ENCODE assay signal across 13 mouse cellular contexts in the genomic region with DNA sequence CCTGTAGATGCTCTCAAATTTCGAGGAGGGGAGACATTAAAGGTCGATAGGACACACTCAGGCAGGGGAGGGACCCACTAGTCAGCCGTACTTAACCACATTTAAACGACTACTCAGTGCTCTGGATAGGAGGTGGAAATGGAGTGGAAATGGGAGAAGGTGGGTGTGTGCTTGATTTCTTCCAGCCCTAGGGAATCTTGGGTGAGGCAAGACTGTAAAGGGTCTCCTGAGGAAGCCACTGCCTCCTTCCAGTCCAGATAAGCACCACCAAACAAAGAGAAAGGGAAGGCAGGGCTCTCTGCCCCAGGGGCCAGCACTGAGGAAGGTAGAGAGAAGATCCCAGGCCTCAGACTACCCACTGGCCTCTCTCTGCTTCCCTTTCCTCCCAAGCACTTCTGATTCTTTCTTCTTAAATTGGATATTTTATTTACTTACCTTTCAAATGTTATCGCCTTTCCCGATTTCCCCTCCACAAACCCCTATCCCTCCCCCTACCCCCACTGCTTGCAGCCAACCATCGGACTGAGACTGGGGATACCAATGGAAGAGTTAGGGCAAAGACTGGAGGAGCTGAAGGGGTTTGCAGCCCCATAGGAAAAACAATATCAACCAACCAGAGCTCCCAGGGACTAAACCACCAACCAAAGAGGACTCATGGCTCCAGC.
DNase-seq lines count a peak whose midpoint lies in the region; ATAC-seq and TF ChIP-seq lines count a peak whose summit lies in the region.
"Had no signal": no experiment of that assay in that cellular context is flagged by ENCODE, and none has a peak within 500 bp of the region (broad histone marks: within the 10 kb centered on the region; RNA-seq: fewer than 3 reads in every experiment).

No protein-coding gene starts in this region.

- no peak for DNase-seq in forebrain, embryonic 10.5 days (ENCODE audit: extremely low spot score, low spot score)
- DNase-seq in forebrain, embryonic 14.5 days (ENCODE audit: low spot score): no peak
- no peak for DNase-seq in intestine, embryonic 14.5 days (ENCODE audit: low spot score)
- DNase-seq in embryonic facial prominence, embryonic 10.5 days (ENCODE audit: low spot score): no peak
- no peak for DNase-seq in layer of hippocampus, adult 11-12 months (ENCODE audit: low spot score)
- DNase-seq: adrenal gland, adult 2 months; cerebellum, adult 2 months had no signal

- peak overlapping the region; percentile 67; the same call in 1 of the 2 replicates for H3K27ac ChIP-seq in forebrain, embryonic 10.5 days
- no peak overlapping the region for H3K27ac ChIP-seq in forebrain, embryonic 14.5 days (ENCODE audit: low read depth, low read length)
- H3K27ac ChIP-seq in intestine, embryonic 14.5 days (ENCODE audit: low read depth): peak overlapping the region; percentile 81; the same call in 1 of the 2 replicates
- H3K27ac ChIP-seq in intestine, postnatal 0 days (ENCODE audit: low read depth, low read length): no peak overlapping the region
- peak overlapping the region; percentile 58; the same call in 1 of the 2 replicates for H3K27ac ChIP-seq in embryonic facial prominence, embryonic 10.5 days (replicated peaks)
- H3K27ac ChIP-seq in limb, embryonic 15.5 days: peak overlapping the region; percentile 3; the same call in 1 of the 2 replicates
- H3K27ac ChIP-seq: liver, embryonic 14.5 days had no signal

- no peaks in the 10 kb centered on the region for H3K36me3 ChIP-seq in forebrain, embryonic 10.5 days (replicated peaks)
- no peaks in the 10 kb centered on the region for H3K36me3 ChIP-seq in forebrain, embryonic 14.5 days (ENCODE audit: control insufficient read depth, insufficient read depth, low read length)
- H3K36me3 ChIP-seq in intestine, embryonic 14.5 days (ENCODE audit: control insufficient read depth, insufficient read depth, low read length): no peaks in the 10 kb centered on the region
- no peaks in the 10 kb centered on the region for H3K36me3 ChIP-seq in intestine, postnatal 0 days (ENCODE audit: control insufficient read depth, insufficient read depth)
- no peaks in the 10 kb centered on the region for H3K36me3 ChIP-seq in embryonic facial prominence, embryonic 10.5 days (replicated peaks)
- no peaks in the 10 kb centered on the region for H3K36me3 ChIP-seq in limb, embryonic 15.5 days

- H3K4me1 ChIP-seq in forebrain, embryonic 10.5 days: peaks cover 64% of the 10 kb centered on the region
- peaks cover 27% of the 10 kb centered on the region for H3K4me1 ChIP-seq in forebrain, embryonic 14.5 days (ENCODE audit: control insufficient read depth, insufficient read depth, low read length)
- H3K4me1 ChIP-seq in intestine, embryonic 14.5 days (replicated peaks; ENCODE audit: control insufficient read depth, insufficient read depth, low read length): peaks cover 60% of the 10 kb centered on the region
- H3K4me1 ChIP-seq in intestine, postnatal 0 days (replicated peaks; ENCODE audit: control insufficient read depth, insufficient read depth, low read length): no peaks in the 10 kb centered on the region
- peaks cover 62% of the 10 kb centered on the region for H3K4me1 ChIP-seq in embryonic facial prominence, embryonic 10.5 days
- peaks cover 56% of the 10 kb centered on the region for H3K4me1 ChIP-seq in limb, embryonic 15.5 days

- no peak overlapping the region for H3K4me3 ChIP-seq in forebrain, embryonic 10.5 days
- no peak overlapping the region for H3K4me3 ChIP-seq in forebrain, embryonic 14.5 days (ENCODE audit: low read depth, low read length)
- H3K4me3 ChIP-seq in intestine, embryonic 14.5 days (ENCODE audit: low read depth, low read length): no peak overlapping the region
- no peak overlapping the region for H3K4me3 ChIP-seq in intestine, postnatal 0 days (ENCODE audit: low read depth, low read length)
- no peak overlapping the region for H3K4me3 ChIP-seq in embryonic facial prominence, embryonic 10.5 days
- no peak overlapping the region for H3K4me3 ChIP-seq in limb, embryonic 15.5 days
- H3K4me3 ChIP-seq: myocyte had no signal

- H3K27me3 ChIP-seq in forebrain, embryonic 10.5 days (ENCODE audit: poor library complexity, severe bottlenecking): no peaks in the 10 kb centered on the region
- no peaks in the 10 kb centered on the region for H3K27me3 ChIP-seq in forebrain, embryonic 14.5 days (replicated peaks; ENCODE audit: control insufficient read depth, insufficient read depth, low read length)
- no peaks in the 10 kb centered on the region for H3K27me3 ChIP-seq in intestine, embryonic 14.5 days (replicated peaks; ENCODE audit: control insufficient read depth, insufficient read depth, low read length)
- H3K27me3 ChIP-seq in intestine, postnatal 0 days (replicated peaks; ENCODE audit: control insufficient read depth, insufficient read depth, low read length): no peaks in the 10 kb centered on the region
- H3K27me3 ChIP-seq in embryonic facial prominence, embryonic 10.5 days (replicated peaks; ENCODE audit: low read depth, poor library complexity, severe bottlenecking): no peaks in the 10 kb centered on the region
- H3K27me3 ChIP-seq in limb, embryonic 15.5 days: no peaks in the 10 kb centered on the region

- H3K4me2 ChIP-seq in forebrain, embryonic 14.5 days (ENCODE audit: low read length): no peak overlapping the region
- no peak overlapping the region for H3K4me2 ChIP-seq in intestine, embryonic 14.5 days (ENCODE audit: low read length)
- no peak overlapping the region for H3K4me2 ChIP-seq in intestine, postnatal 0 days (replicated peaks; ENCODE audit: low read depth)
- no peak overlapping the region for H3K4me2 ChIP-seq in limb, embryonic 15.5 days

- H3K9me3 ChIP-seq in forebrain, embryonic 10.5 days: no peaks in the 10 kb centered on the region; the same call in 1 of the 2 replicates
- no peaks in the 10 kb centered on the region for H3K9me3 ChIP-seq in forebrain, embryonic 14.5 days (replicated peaks; ENCODE audit: control insufficient read depth, low read length)
- no peaks in the 10 kb centered on the region for H3K9me3 ChIP-seq in intestine, embryonic 14.5 days (ENCODE audit: control insufficient read depth, low read length)
- no peaks in the 10 kb centered on the region for H3K9me3 ChIP-seq in intestine, postnatal 0 days (ENCODE audit: control insufficient read depth)
- H3K9me3 ChIP-seq in embryonic facial prominence, embryonic 10.5 days: no peaks in the 10 kb centered on the region
- no peaks in the 10 kb centered on the region for H3K9me3 ChIP-seq in limb, embryonic 15.5 days

- 88% methylated on average over 7 of the region's 7 CpGs for WGBS in forebrain, embryonic 10.5 days
- WGBS in forebrain, embryonic 14.5 days: 90% methylated on average over 7 of the region's 7 CpGs
- WGBS in intestine, embryonic 14.5 days: 74% methylated on average over 7 of the region's 7 CpGs
- 74% methylated on average over 7 of the region's 7 CpGs for WGBS in intestine, postnatal 0 days
- 77% methylated on average over 7 of the region's 7 CpGs for WGBS in embryonic facial prominence, embryonic 10.5 days
- WGBS in limb, embryonic 15.5 days: 75% methylated on average over 7 of the region's 7 CpGs

- no peak overlapping the region for H3K9ac ChIP-seq in forebrain, embryonic 14.5 days (ENCODE audit: low read length)
- no peak overlapping the region for H3K9ac ChIP-seq in intestine, embryonic 14.5 days (ENCODE audit: low read length)
- no peak overlapping the region for H3K9ac ChIP-seq in intestine, postnatal 0 days (ENCODE audit: low read depth, low read length)
- no peak overlapping the region for H3K9ac ChIP-seq in limb, embryonic 15.5 days
- H3K9ac ChIP-seq: liver, embryonic 14.5 days had no signal

- no peak for TF ChIP-seq CTCF in intestine, postnatal 0 days (IDR thresholded peaks at IDR 0.05; ENCODE audit: low read depth)

- no peak for ATAC-seq in forebrain, embryonic 14.5 days
- ATAC-seq in intestine, embryonic 14.5 days (replicated peaks; ENCODE audit: low FRiP score, low TSS enrichment, low read depth): no peak
- ATAC-seq in intestine, postnatal 0 days: no peak
- ATAC-seq in limb, embryonic 15.5 days (ENCODE audit: insufficient number of reproducible peaks, low FRiP score, low TSS enrichment, low read depth): no peak
- no peak for ATAC-seq in activated CD4-positive, CD25-positive, alpha-beta regulatory T cell, adult 4 months
- ATAC-seq: hindbrain, embryonic 16.5 days had no signal

Comparison
In these comparisons a context has a peak if more than half of its experiments do, and no peak if none do; other contexts are left out.
1. H3K27ac ChIP-seq: peak in forebrain, embryonic 10.5 days (single experiment), intestine, embryonic 14.5 days (single experiment), embryonic facial prominence, embryonic 10.5 days (single experiment) and limb, embryonic 15.5 days (single experiment); none in forebrain, embryonic 14.5 days (single experiment) and intestine, postnatal 0 days (single experiment).